Mouse (Mus musculus): ENCODE results near the gene Olfr706. TPM values are rescaled to one million over a fixed set of nuclear protein-coding genes. Genes with fewer than 3 reads are reported as not detected.

Gene Olfr706
- total and polyA plus RNA-seq, 3 experiments, result not detected

GRCm38 (mm10) chr7:106843060-106843459 lies 44.9 kb downstream of the Olfr706 start, which contains the start of gene Olfr703:
Gene Olfr703, plus strand, starts transcription at chr7:106843360.
- H3K4me1 ChIP-seq (ENCODE audit: insufficient read depth, low read depth, low read length), result no peaks in the 10 kb centered on the region
- H3K4me3 ChIP-seq (ENCODE audit: low read depth, low read length), result no peak within 1 kb of the TSS
- no peak for DNase-seq (ENCODE audit: low spot score)
- H3K9me3 ChIP-seq (replicated peaks), result no peaks in the 10 kb centered on the region
- no peak for ATAC-seq (ENCODE audit: extremely low read depth, insufficient number of reproducible peaks, low FRiP score, poor library complexity, severe bottlenecking)
- TF ChIP-seq TAL1 (conservative IDR thresholded peaks at IDR 0.05; ENCODE audit: low read depth, low read length) (no peak), GATA2 (IDR thresholded peaks at IDR 0.05; ENCODE audit: borderline replicate concordance, low read depth, low read length) (no peak)
- no peaks in the 10 kb centered on the region for H3K36me3 ChIP-seq (replicated peaks)
- H3K27me3 ChIP-seq (ENCODE audit: insufficient read depth, low read length), result 0 out of 2 replicates have a peak, but pooled peaks cover 3% of the 10 kb centered on the region

DNA sequence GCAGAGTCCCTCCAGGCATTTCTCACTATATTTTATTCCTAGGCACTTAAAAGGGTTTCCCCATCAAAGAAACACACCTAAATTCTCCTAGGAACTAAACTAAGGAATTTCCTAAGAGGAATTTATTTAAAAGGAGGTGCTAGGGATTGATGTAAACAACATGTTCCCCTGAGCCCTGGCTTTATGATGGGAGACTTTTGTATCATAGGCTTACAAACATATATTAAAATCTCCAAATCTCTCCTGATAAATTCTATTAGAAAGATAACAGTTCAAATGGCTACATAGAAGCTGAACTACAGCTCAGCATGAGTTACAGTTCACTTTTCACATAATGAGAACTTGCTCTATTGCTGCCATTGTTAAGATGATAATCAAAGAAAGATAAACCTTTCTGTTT lies 54.2 kb downstream of the Olfr706 start, which contains the start of gene Olfr702:
TSS of gene Olfr702 (minus strand) at position 101 of the 400 bp plus-strand sequence.
- Histone ChIP-seq H3K36me3 (replicated peaks) (no peaks in the 10 kb centered on the region), H3K4me1 (ENCODE audit: insufficient read depth, low read depth, low read length) (no peaks in the 10 kb centered on the region), H3K27me3 (ENCODE audit: insufficient read depth, low read length) (no peaks in the 10 kb centered on the region), H3K4me3 (ENCODE audit: low read depth, low read length) (no peak within 1 kb of the TSS), H3K9me3 (replicated peaks) (no peaks in the 10 kb centered on the region)
- TF ChIP-seq POLR2AphosphoS5 (IDR thresholded peaks at IDR 0.05; ENCODE audit: insufficient replicate concordance, low read depth, low read length), result no peak
- no peak for TF ChIP-seq GATA2 (IDR thresholded peaks at IDR 0.05; ENCODE audit: borderline replicate concordance, low read depth, low read length)
- TF ChIP-seq CTCF (IDR thresholded peaks at IDR 0.05; ENCODE audit: low read depth, low read length), result no peak
- TF ChIP-seq TAL1 (conservative IDR thresholded peaks at IDR 0.05; ENCODE audit: low read depth, low read length), result no peak
- TF ChIP-seq GATA1 (IDR thresholded peaks at IDR 0.05; ENCODE audit: borderline replicate concordance, low read length), result no peak
- no peak for DNase-seq (ENCODE audit: low spot score)
- ATAC-seq (ENCODE audit: extremely low read depth, insufficient number of reproducible peaks, low FRiP score, poor library complexity, severe bottlenecking), result no peak

Other genes with a start within 250 kb of the Olfr706 start
Only the 20 nearest of the 24 such genes appear.
- gene Olfr694, start 196.3 kb downstream of the Olfr706 start, total RNA-seq (2014; fragmentation: Nextera tagmentation), result not detected in 2 replicates
- gene Olfr694, start 196.3 kb downstream of the Olfr706 start, total RNA-seq (2017), result 0.12 and 0.16 TPM in 2 replicates
- not detected in 2 replicates for gene Olfr694, start 196.3 kb downstream of the Olfr706 start, polyA plus RNA-seq (2012)
- gene Olfr695, start 171.8 kb downstream of the Olfr706 start, total RNA-seq (2014; fragmentation: Nextera tagmentation), result not detected in 2 replicates
- 0.06 and 0.11 TPM in 2 replicates for gene Olfr695, start 171.8 kb downstream of the Olfr706 start, total RNA-seq (2017)
- not detected in 2 replicates for gene Olfr695, start 171.8 kb downstream of the Olfr706 start, polyA plus RNA-seq (2012)
- not detected in 2 replicates for gene Olfr697, start 145.7 kb downstream of the Olfr706 start, total RNA-seq (2014; fragmentation: Nextera tagmentation)
- gene Olfr697, start 145.7 kb downstream of the Olfr706 start, total RNA-seq (2017), result 0.22 TPM in 1 of 2 replicates, not detected in the other
- not detected in 2 replicates for gene Olfr697, start 145.7 kb downstream of the Olfr706 start, polyA plus RNA-seq (2012)
- not detected in 2 replicates for gene Olfr698, start 132.8 kb downstream of the Olfr706 start, total RNA-seq (2014; fragmentation: Nextera tagmentation)
- 0.06 and 0.11 TPM in 2 replicates for gene Olfr698, start 132.8 kb downstream of the Olfr706 start, total RNA-seq (2017)
- gene Olfr698, start 132.8 kb downstream of the Olfr706 start, polyA plus RNA-seq (2012), result not detected in 2 replicates
- gene Olfr699, start 95.0 kb downstream of the Olfr706 start, total RNA-seq (2014; fragmentation: Nextera tagmentation), result not detected in 2 replicates
- gene Olfr699, start 95.0 kb downstream of the Olfr706 start, total RNA-seq (2017), result 0.06 and 0.11 TPM in 2 replicates
- gene Olfr699, start 95.0 kb downstream of the Olfr706 start, polyA plus RNA-seq (2012), result not detected in 2 replicates
- gene Olfr700, start 79.3 kb downstream of the Olfr706 start, total RNA-seq (2014; fragmentation: Nextera tagmentation), result not detected in 2 replicates
- gene Olfr700, start 79.3 kb downstream of the Olfr706 start, total RNA-seq (2017), result not detected in 2 replicates
- gene Olfr700, start 79.3 kb downstream of the Olfr706 start, polyA plus RNA-seq (2012), result not detected in 2 replicates
- gene Olfr701, start 74.0 kb downstream of the Olfr706 start, total RNA-seq (2014; fragmentation: Nextera tagmentation), result not detected in 2 replicates
- gene Olfr701, start 74.0 kb downstream of the Olfr706 start, total RNA-seq (2017), result 0.06 and 0.16 TPM in 2 replicates
- not detected in 2 replicates for gene Olfr701, start 74.0 kb downstream of the Olfr706 start, polyA plus RNA-seq (2012)
- not detected in 2 replicates for gene Olfr702, start 54.3 kb downstream of the Olfr706 start, total RNA-seq (2014; fragmentation: Nextera tagmentation)
- gene Olfr702, start 54.3 kb downstream of the Olfr706 start, total RNA-seq (2017), result 0.11 TPM in 1 of 2 replicates, not detected in the other
- not detected in 2 replicates for gene Olfr702, start 54.3 kb downstream of the Olfr706 start, polyA plus RNA-seq (2012)
- gene Olfr703, start 44.8 kb downstream of the Olfr706 start, total RNA-seq (2014; fragmentation: Nextera tagmentation), result not detected in 2 replicates
- gene Olfr703, start 44.8 kb downstream of the Olfr706 start, total RNA-seq (2017), result not detected in 2 replicates
- not detected in 2 replicates for gene Olfr703, start 44.8 kb downstream of the Olfr706 start, polyA plus RNA-seq (2012)
- not detected in 2 replicates for gene Olfr704, start 25.0 kb downstream of the Olfr706 start, total RNA-seq (2014; fragmentation: Nextera tagmentation)
- 0.22 TPM in 1 of 2 replicates, not detected in the other for gene Olfr704, start 25.0 kb downstream of the Olfr706 start, total RNA-seq (2017)
- gene Olfr704, start 25.0 kb downstream of the Olfr706 start, polyA plus RNA-seq (2012), result not detected in 2 replicates
- not detected in 2 replicates for gene Olfr705, start 11.3 kb downstream of the Olfr706 start, total RNA-seq (2014; fragmentation: Nextera tagmentation)
- gene Olfr705, start 11.3 kb downstream of the Olfr706 start, total RNA-seq (2017), result 0.05 TPM in 1 of 2 replicates, not detected in the other
- gene Olfr705, start 11.3 kb downstream of the Olfr706 start, polyA plus RNA-seq (2012), result not detected in 2 replicates
- gene Olfr707, start 13.1 kb upstream of the Olfr706 start, total RNA-seq (2014; fragmentation: Nextera tagmentation), result not detected in 2 replicates
- gene Olfr707, start 13.1 kb upstream of the Olfr706 start, total RNA-seq (2017), result not detected in 2 replicates
- gene Olfr707, start 13.1 kb upstream of the Olfr706 start, polyA plus RNA-seq (2012), result not detected in 2 replicates
- not detected in 2 replicates for gene Olfr1532-ps1, start 19.8 kb upstream of the Olfr706 start, total RNA-seq (2014; fragmentation: Nextera tagmentation)
- not detected in 2 replicates for gene Olfr1532-ps1, start 19.8 kb upstream of the Olfr706 start, total RNA-seq (2017)
- not detected in 2 replicates for gene Olfr1532-ps1, start 19.8 kb upstream of the Olfr706 start, polyA plus RNA-seq (2012)
- gene Olfr709-ps1, start 44.1 kb upstream of the Olfr706 start, total RNA-seq (2014; fragmentation: Nextera tagmentation), result not detected in 2 replicates
- 0.05 and 0.06 TPM in 2 replicates for gene Olfr709-ps1, start 44.1 kb upstream of the Olfr706 start, total RNA-seq (2017)
- not detected in 2 replicates for gene Olfr709-ps1, start 44.1 kb upstream of the Olfr706 start, polyA plus RNA-seq (2012)
- gene Olfr710, start 60.1 kb upstream of the Olfr706 start, total RNA-seq (2014; fragmentation: Nextera tagmentation), result not detected in 2 replicates
- not detected in 2 replicates for gene Olfr710, start 60.1 kb upstream of the Olfr706 start, total RNA-seq (2017)
- not detected in 2 replicates for gene Olfr710, start 60.1 kb upstream of the Olfr706 start, polyA plus RNA-seq (2012)
- gene Olfr6, start 75.8 kb upstream of the Olfr706 start, total RNA-seq (2014; fragmentation: Nextera tagmentation), result not detected in 2 replicates
- 0.12 and 0.22 TPM in 2 replicates for gene Olfr6, start 75.8 kb upstream of the Olfr706 start, total RNA-seq (2017)
- not detected in 2 replicates for gene Olfr6, start 75.8 kb upstream of the Olfr706 start, polyA plus RNA-seq (2012)
- gene Olfr711, start 87.3 kb upstream of the Olfr706 start, total RNA-seq (2014; fragmentation: Nextera tagmentation), result not detected in 2 replicates
- under 0.01 and 0.11 TPM in 2 replicates for gene Olfr711, start 87.3 kb upstream of the Olfr706 start, total RNA-seq (2017)
- gene Olfr711, start 87.3 kb upstream of the Olfr706 start, polyA plus RNA-seq (2012), result not detected in 2 replicates
- not detected in 2 replicates for gene Olfr2, start 117.9 kb upstream of the Olfr706 start, total RNA-seq (2014; fragmentation: Nextera tagmentation)
- 0.06 TPM in 1 of 2 replicates, not detected in the other for gene Olfr2, start 117.9 kb upstream of the Olfr706 start, total RNA-seq (2017)
- gene Olfr2, start 117.9 kb upstream of the Olfr706 start, polyA plus RNA-seq (2012), result not detected in 2 replicates
- gene Olfr713, start 143.0 kb upstream of the Olfr706 start, total RNA-seq (2014; fragmentation: Nextera tagmentation), result not detected in 2 replicates
- gene Olfr713, start 143.0 kb upstream of the Olfr706 start, total RNA-seq (2017), result 0.05 and 0.12 TPM in 2 replicates
- gene Olfr713, start 143.0 kb upstream of the Olfr706 start, polyA plus RNA-seq (2012), result not detected in 2 replicates
- gene Olfr714, start 182.8 kb upstream of the Olfr706 start, total RNA-seq (2014; fragmentation: Nextera tagmentation), result not detected in 2 replicates
- gene Olfr714, start 182.8 kb upstream of the Olfr706 start, total RNA-seq (2017), result 0.11 and 0.46 TPM in 2 replicates
- gene Olfr714, start 182.8 kb upstream of the Olfr706 start, polyA plus RNA-seq (2012), result not detected in 2 replicates